Mouse (Mus musculus): ENCODE measurements around the gene Opalin.

- no peak for TF ChIP-seq CTCF (IDR thresholded peaks at IDR 0.05)
- TF ChIP-seq EP300 (IDR thresholded peaks at IDR 0.05): no peak
These were observed 50.4 kb downstream of the Opalin start for GRCm38 (mm10) chr19:41026551-41026950.

Measured in lung, postnatal 0 days (tissue).